Mouse (Mus musculus) hindbrain, embryonic 11.5 days (tissue): Measurements from ENCODE around the gene Gtpbp8. TPM values are rescaled to one million over a fixed set of nuclear protein-coding genes. Genes with fewer than 3 reads are reported as not detected.
A peak's percentile ranks its signal among the peaks of the same experiment; 100 is the strongest.

Experiments
- ATAC-seq: fragments of 200-750 bp; cut with Nextera tagmentation; 2 replicates; pipeline ENCODE4 v1.8.0; 2017; ENCODE audit warnings: mild to moderate bottlenecking, moderate TSS enrichment, moderate library complexity; ENCODE audit not compliant: low FRiP score
- DNase-seq: peaks from one replicate; pipeline ENCODE4 v3.0.0-alpha.2; 2015; ENCODE audit warnings: low spot score
- H3K27ac ChIP-seq: fragments of 300-500 bp; sonication (generic); 2 replicates; pipeline ENCODE4 v1.5.1; 2014; ENCODE audit warnings: mild to moderate bottlenecking, low read depth, low read length
- H3K27me3 ChIP-seq: fragments of 300-500 bp; sonication (generic); 2 replicates; pipeline ENCODE4 v1.6.1; 2014; ENCODE audit warnings: mild to moderate bottlenecking, low read length, moderate library complexity, mixed read lengths; ENCODE audit not compliant: control insufficient read depth, insufficient read depth
- H3K36me3 ChIP-seq: fragments of 300-500 bp; sonication (generic); 2 replicates; pipeline ENCODE4 v1.6.1; 2014; ENCODE audit warnings: mild to moderate bottlenecking, low read length, moderate library complexity, mixed read lengths; ENCODE audit not compliant: control insufficient read depth, insufficient read depth
- H3K4me1 ChIP-seq: fragments of 300-500 bp; sonication (generic); replicated peaks from 2 replicates; pipeline ENCODE4 v1.6.1; 2014; ENCODE audit warnings: low read length, mixed read lengths; ENCODE audit not compliant: control insufficient read depth, insufficient read depth
- H3K4me2 ChIP-seq: fragments of 300-500 bp; sonication (generic); replicated peaks from 2 replicates; pipeline ENCODE4 v1.6.1; 2014; ENCODE audit warnings: mild to moderate bottlenecking, low read depth, low read length
- H3K4me3 ChIP-seq: fragments of 300-500 bp; sonication (generic); 2 replicates; pipeline ENCODE4 v1.5.1; 2014; ENCODE audit warnings: low read depth, low read length
- H3K9ac ChIP-seq: fragments of 300-500 bp; sonication (generic); 2 replicates; pipeline ENCODE4 v1.6.1; 2014; ENCODE audit warnings: low read depth, low read length
- H3K9me3 ChIP-seq: fragments of 300-500 bp; sonication (generic); 2 replicates; pipeline ENCODE4 v1.6.1; 2016; ENCODE audit warnings: low read length; ENCODE audit not compliant: control insufficient read depth
- WGBS: fragments of 180-500 bp; shearing (Covaris S2); extraction: QIAGEN DNeasy Blood & Tissue Kit; methylation state at CpG from one replicate; pipeline ENCODE4 v1.1.7; 2014; 5-methylcytosine and 5-hydroxymethylcytosine counted together
- polyA plus RNA-seq: library from polyadenylated mRNA; unstranded; fragments of >200 nt; fragmentation: Nextera tagmentation; extraction: Ambion mirVana; gene quantifications from 2 replicates; pipeline ENCODE4 v1.2.1, GENCODE M21; 2014

Gene Gtpbp8
- polyA plus RNA-seq, 1 experiment from 2014 or later = 29.4 TPM

DNA sequence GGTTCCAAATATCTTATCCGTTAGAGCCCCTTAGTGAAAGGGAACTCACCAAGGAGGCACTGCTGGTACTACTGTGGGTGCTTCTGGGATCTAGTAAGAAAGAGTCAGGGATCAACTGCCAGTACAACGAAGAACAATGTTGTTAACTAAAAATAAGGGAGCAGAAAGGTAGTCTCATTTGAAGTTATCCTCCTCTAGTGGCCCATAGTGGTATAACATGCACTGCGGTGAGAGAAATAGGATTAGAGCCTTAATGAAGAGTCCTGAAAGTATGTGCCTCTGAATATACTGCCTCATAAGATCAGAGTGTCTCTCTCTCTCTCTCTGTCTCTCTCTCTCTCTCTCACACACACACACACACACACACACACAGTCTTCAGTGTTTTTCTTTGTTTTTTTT, 25.6 kb downstream of the Gtpbp8 start:
- Histone ChIP-seq H3K9me3 (no peaks in the 10 kb centered on the region), H3K36me3 (0 out of 2 replicates have a peak, but pooled peaks cover 2% of the 10 kb centered on the region), H3K4me2 (no peak overlapping the region), H3K4me3 (no peak overlapping the region), H3K27me3 (no peaks in the 10 kb centered on the region), H3K4me1 (no peaks in the 10 kb centered on the region; the same call in 1 of the 2 replicates), H3K27ac (no peak overlapping the region), H3K9ac (no peak overlapping the region)
- DNase-seq (peak; percentile 56), ATAC-seq (no peak)
- WGBS = 79% methylated on average over 3 of the region's 3 CpGs

DNA sequence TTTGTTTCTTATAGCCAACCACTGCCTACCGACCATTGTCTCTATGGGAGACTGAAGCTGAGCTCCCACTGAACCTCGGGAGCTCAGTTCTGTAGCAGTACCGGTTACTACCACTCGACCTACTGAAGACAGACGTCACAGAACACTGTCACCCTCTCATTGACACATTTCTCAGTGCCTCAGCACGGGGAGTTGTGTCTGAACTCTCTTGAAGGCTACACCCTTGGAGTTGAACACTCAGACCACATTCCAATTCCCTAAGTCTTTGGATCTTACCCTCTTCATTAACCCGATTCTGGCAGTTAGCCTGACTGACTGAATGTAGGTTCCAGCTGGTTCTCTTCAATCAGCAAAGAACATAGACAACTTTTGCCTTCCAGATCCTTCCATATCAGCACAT, 26.8 kb downstream of the Gtpbp8 start:
- DNase-seq (no peak), ATAC-seq (no peak)
- Histone ChIP-seq H3K4me1 (no peaks in the 10 kb centered on the region), H3K27ac (no peak overlapping the region), H3K9me3 (no peaks in the 10 kb centered on the region), H3K4me2 (no peak overlapping the region), H3K27me3 (no peaks in the 10 kb centered on the region), H3K36me3 (0 out of 2 replicates have a peak, but pooled peaks cover 2% of the 10 kb centered on the region), H3K9ac (no peak overlapping the region), H3K4me3 (no peak overlapping the region)
- WGBS = 79% methylated on average over 7 of the region's 7 CpGs

DNA sequence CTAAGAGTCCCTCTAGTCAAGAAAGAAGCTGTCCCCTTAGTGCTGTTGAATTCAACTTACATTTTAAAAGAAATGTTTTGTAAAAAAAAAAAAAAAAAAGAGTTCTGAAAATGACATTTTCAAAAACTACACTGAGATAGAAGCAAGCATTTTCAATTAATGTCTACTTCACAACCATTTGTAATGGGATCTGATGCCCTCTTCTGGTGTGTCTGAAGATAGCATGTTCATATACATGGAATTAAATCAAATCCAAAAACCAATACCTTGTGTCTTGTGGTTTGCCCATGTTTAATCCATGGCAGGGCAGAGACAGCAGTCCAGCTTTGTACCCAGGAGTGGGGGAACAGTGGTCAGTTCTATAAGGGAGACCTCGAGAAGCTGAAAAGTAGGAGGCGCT, 28.3 kb downstream of the Gtpbp8 start:
- no peaks in the 10 kb centered on the region for H3K9me3 ChIP-seq
- DNase-seq (no peak), ATAC-seq (no peak)
- H3K4me1 ChIP-seq = no peaks in the 10 kb centered on the region
- H3K4me3 ChIP-seq = no peak overlapping the region
- no peak overlapping the region for H3K9ac ChIP-seq
- no peak overlapping the region for H3K4me2 ChIP-seq
- H3K27ac ChIP-seq = no peak overlapping the region
- no peaks in the 10 kb centered on the region for H3K27me3 ChIP-seq
- 74% methylated on average over 2 of the region's 2 CpGs for WGBS
- H3K36me3 ChIP-seq = 0 out of 2 replicates have a peak, but pooled peaks cover 2% of the 10 kb centered on the region

- DNase-seq = no peak
- no peak overlapping the region for H3K27ac ChIP-seq
- H3K27me3 ChIP-seq = no peaks in the 10 kb centered on the region
- H3K9ac ChIP-seq = no peak overlapping the region
- peak; percentile 45; the same call in 1 of the 2 replicates for ATAC-seq
- no peak overlapping the region for H3K4me3 ChIP-seq
- 0 out of 2 replicates have a peak, but pooled peaks cover 2% of the 10 kb centered on the region for H3K36me3 ChIP-seq
- H3K4me2 ChIP-seq = no peak overlapping the region
- H3K4me1 ChIP-seq = no peaks in the 10 kb centered on the region
- H3K9me3 ChIP-seq = no peaks in the 10 kb centered on the region
- WGBS = 84% methylated on average over 2 of the region's 2 CpGs
Observed at GRCm38 (mm10) chr16:44717141-44717634, 29.0 kb downstream of the Gtpbp8 start.

GRCm38 (mm10) chr16:44716305-44717140, 29.6 kb downstream of the Gtpbp8 start:
- DNase-seq (peak; percentile 55), ATAC-seq (peak; percentile 75)
- H3K4me1 ChIP-seq = no peaks in the 10 kb centered on the region
- H3K27me3 ChIP-seq = no peaks in the 10 kb centered on the region
- no peak overlapping the region for H3K4me3 ChIP-seq
- H3K4me2 ChIP-seq = no peak overlapping the region
- 42% methylated on average over 10 of the region's 10 CpGs for WGBS
- H3K27ac ChIP-seq = 0 out of 2 replicates have a peak overlapping the region, but pooled peaks have one; percentile 10
- H3K9me3 ChIP-seq = no peaks in the 10 kb centered on the region
- H3K9ac ChIP-seq = no peak overlapping the region
- H3K36me3 ChIP-seq = 0 out of 2 replicates have a peak, but pooled peaks cover 2% of the 10 kb centered on the region

GRCm38 (mm10) chr16:44703458-44703857, 42.7 kb downstream of the Gtpbp8 start:
- DNase-seq = no peak
- no peak for ATAC-seq
- no peaks in the 10 kb centered on the region for H3K36me3 ChIP-seq
- H3K4me2 ChIP-seq = no peak overlapping the region
- no peak overlapping the region for H3K4me3 ChIP-seq
- H3K27me3 ChIP-seq = no peaks in the 10 kb centered on the region
- WGBS = 67% methylated on average over 4 of the region's 4 CpGs
- H3K9me3 ChIP-seq = no peaks in the 10 kb centered on the region
- no peak overlapping the region; the same call in 1 of the 2 replicates for H3K27ac ChIP-seq
- no peaks in the 10 kb centered on the region for H3K4me1 ChIP-seq
- H3K9ac ChIP-seq = no peak overlapping the region

- Histone ChIP-seq H3K4me1 (no peaks in the 10 kb centered on the region), H3K9me3 (no peaks in the 10 kb centered on the region), H3K4me2 (no peak overlapping the region), H3K27me3 (no peaks in the 10 kb centered on the region), H3K9ac (no peak overlapping the region), H3K27ac (no peak overlapping the region), H3K36me3 (no peaks in the 10 kb centered on the region), H3K4me3 (no peak overlapping the region)
- WGBS = 72% methylated on average over 5 of the region's 5 CpGs
- ATAC-seq = no peak
- DNase-seq = no peak
Observed at GRCm38 (mm10) chr16:44702272-44702671, 43.9 kb downstream of the Gtpbp8 start.

DNA sequence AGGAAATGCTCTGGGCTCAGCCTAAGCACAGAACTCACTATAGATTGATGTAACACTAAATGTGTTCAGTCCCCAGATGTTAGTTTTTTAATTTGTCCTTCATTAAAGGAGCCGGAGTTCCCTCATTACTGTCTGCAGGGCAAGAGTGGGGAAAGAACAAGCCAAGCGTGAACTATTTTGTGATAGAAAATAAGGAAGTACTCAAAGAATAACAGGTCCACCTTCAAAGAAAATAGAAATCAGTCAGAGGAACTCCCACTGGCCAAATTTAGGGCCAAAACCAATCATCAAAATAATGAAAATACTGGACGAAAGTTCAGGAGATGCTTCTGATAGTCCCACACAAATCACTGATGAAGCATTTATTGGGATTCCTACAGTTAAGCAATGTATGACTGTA, 45.0 kb downstream of the Gtpbp8 start:
- no peaks in the 10 kb centered on the region for H3K36me3 ChIP-seq
- no peak overlapping the region for H3K4me3 ChIP-seq
- WGBS = 84% methylated on average over 3 of the region's 3 CpGs
- H3K27ac ChIP-seq = no peak overlapping the region
- no peak overlapping the region for H3K9ac ChIP-seq
- no peak for ATAC-seq
- DNase-seq = no peak
- no peaks in the 10 kb centered on the region for H3K9me3 ChIP-seq
- H3K4me1 ChIP-seq = no peaks in the 10 kb centered on the region
- H3K4me2 ChIP-seq = no peak overlapping the region
- H3K27me3 ChIP-seq = no peaks in the 10 kb centered on the region
